Mouse (Mus musculus) liver, adult 2 months (tissue): ENCODE measurements around the gene Grifin.

ENCODE experiments used
- CTCF ChIP-seq: fragments of 200-500 bp; IDR thresholded peaks from 2 replicates; pipeline ENCODE4 v1.5.1; 2011; ENCODE audit warnings: low read depth, low read length, control low read depth
- POLR2A ChIP-seq: fragments of 200-500 bp; IDR thresholded peaks from 2 replicates; pipeline ENCODE4 v1.6.1; 2011; ENCODE audit warnings: low read length, control low read depth; ENCODE audit not compliant: insufficient read depth; ENCODE audit errors: extremely low read depth

GRCm38 (mm10) chr5:140611021-140611583, 46.2 kb upstream of the Grifin start:
- TF ChIP-seq POLR2A (no peak), CTCF (no peak)
